Mouse (Mus musculus) embryonic facial prominence, embryonic 10.5 days (tissue): ENCODE results near the gene Mast3. TPM values are rescaled to one million over a fixed set of nuclear protein-coding genes. Genes with fewer than 3 reads are reported as not detected.
"Not testable (repeated sequence)": the region's sequence is repeated elsewhere in the genome, so short reads cannot be mapped to it uniquely, and the experiment has no call there.

Experiments
- DNase-seq: peaks from one replicate; pipeline ENCODE4 v3.0.0-alpha.2; 2017; ENCODE audit warnings: low spot score
- H3K27ac ChIP-seq: fragments of 300-500 bp; sonication (generic); replicated peaks from 2 replicates; pipeline ENCODE4 v1.5.1; 2016; ENCODE audit warnings: mild to moderate bottlenecking
- H3K27me3 ChIP-seq: fragments of 300-500 bp; sonication (generic); replicated peaks from 2 replicates; pipeline ENCODE4 v1.6.1; 2016; ENCODE audit warnings: low read depth, mild to moderate bottlenecking; ENCODE audit not compliant: poor library complexity, severe bottlenecking
- H3K36me3 ChIP-seq: fragments of 300-500 bp; sonication (generic); replicated peaks from 2 replicates; pipeline ENCODE4 v1.6.1; 2016; ENCODE audit warnings: mild to moderate bottlenecking, moderate library complexity
- H3K4me1 ChIP-seq: fragments of 300-500 bp; sonication (generic); 2 replicates; pipeline ENCODE4 v1.6.1; 2016
- H3K4me3 ChIP-seq: fragments of 300-500 bp; sonication (generic); 2 replicates; pipeline ENCODE4 v1.5.1; 2016; ENCODE audit warnings: mild to moderate bottlenecking, moderate library complexity
- H3K9me3 ChIP-seq: fragments of 300-500 bp; sonication (generic); 2 replicates; pipeline ENCODE4 v1.6.1; 2016; ENCODE audit warnings: mild to moderate bottlenecking
- WGBS: fragments of 180-500 bp; shearing (Covaris S2); methylation state at CpG from one replicate; pipeline ENCODE4 v1.1.7; 2016; 5-methylcytosine and 5-hydroxymethylcytosine counted together
- polyA plus RNA-seq: library from polyadenylated mRNA; unstranded; fragments of >200 nt; fragmentation: Nextera tagmentation; extraction: Ambion mirVana; gene quantifications from 2 replicates; pipeline ENCODE4 v1.2.1, GENCODE M21; 2016

Gene Mast3
- polyA plus RNA-seq, 1 experiment from 2014 or later, result 13.9 TPM

DNA sequence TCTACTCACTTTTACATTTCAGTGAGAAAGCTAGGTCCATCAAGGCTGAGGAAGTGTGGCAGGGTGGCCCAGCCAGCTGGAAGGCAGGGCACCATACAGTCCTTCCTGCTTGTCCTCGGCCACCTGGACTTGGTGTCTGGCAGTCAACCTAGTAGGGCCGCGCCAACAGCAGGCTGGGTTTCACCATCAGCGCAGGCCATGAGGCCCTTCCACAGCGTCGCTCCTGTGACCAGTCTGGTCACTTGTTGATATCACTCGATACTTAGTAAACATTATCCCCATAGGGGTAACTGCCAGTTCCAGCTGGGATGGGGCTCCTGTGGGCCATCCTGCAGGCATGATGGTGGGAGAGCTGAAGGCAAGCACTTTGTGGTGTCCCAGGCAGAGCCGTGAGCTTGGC is 26.7 kb upstream of the Mast3 start:
- H3K27me3 ChIP-seq, result no peaks in the 10 kb centered on the region
- peaks cover 3% of the 10 kb centered on the region; the same call in 1 of the 2 replicates for H3K9me3 ChIP-seq
- H3K4me3 ChIP-seq, result no peak overlapping the region
- no peak for DNase-seq
- 88% methylated on average over 8 of the region's 8 CpGs for WGBS
- H3K4me1 ChIP-seq, result peaks cover 31% of the 10 kb centered on the region
- H3K27ac ChIP-seq, result no peak overlapping the region
- H3K36me3 ChIP-seq, result peaks cover 21% of the 10 kb centered on the region

DNA sequence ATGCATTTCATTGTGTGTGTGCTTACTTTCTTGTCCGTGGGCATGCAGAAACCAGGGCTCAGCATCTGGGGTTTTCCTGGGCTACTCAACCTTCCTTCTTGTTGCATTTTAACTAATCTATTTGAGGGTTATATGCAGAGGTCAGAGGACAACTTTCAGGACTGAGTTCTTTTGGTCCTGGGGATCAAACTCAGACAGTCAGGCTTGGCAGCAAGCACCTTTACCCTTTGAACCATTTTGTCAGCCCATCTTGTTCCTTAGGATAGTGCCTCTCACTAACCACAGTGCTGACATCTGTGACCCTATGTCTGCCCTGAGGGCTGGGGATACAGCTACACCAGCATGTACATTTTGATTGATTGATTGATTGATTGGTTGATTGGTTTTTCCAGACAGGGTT is 22.9 kb upstream of the Mast3 start:
- Histone ChIP-seq H3K4me1 (peaks cover 23% of the 10 kb centered on the region), H3K9me3 (peaks cover 3% of the 10 kb centered on the region; the same call in 1 of the 2 replicates), H3K27me3 (peaks cover 1% of the 10 kb centered on the region; the same call in 1 of the 2 replicates), H3K36me3 (no peaks in the 10 kb centered on the region), H3K27ac (no peak overlapping the region), H3K4me3 (no peak overlapping the region)
- WGBS, result 88% methylated on average over 1 of the region's 1 CpGs
- no peak for DNase-seq

DNA sequence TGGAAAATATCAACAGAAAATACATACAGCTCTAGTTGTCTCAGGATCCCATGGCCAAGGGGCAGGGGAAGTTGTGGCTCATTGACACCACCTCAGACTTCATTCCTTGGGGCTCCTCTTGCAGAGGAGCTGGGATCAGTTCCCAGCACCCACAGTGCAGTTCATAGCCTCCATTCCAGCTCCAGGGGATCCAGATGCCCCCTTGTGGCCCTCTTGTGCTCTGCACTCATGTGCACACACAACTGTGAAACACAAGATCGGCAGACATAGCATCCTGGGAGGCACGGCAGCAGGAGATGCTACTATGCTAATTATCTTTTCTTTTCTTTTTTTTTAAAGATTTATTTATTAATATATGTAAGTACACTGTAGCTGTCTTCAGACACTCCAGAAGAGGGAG is 22.2 kb upstream of the Mast3 start:
- peaks cover 4% of the 10 kb centered on the region for H3K27me3 ChIP-seq
- peaks cover 17% of the 10 kb centered on the region for H3K4me1 ChIP-seq
- H3K4me3 ChIP-seq, result no peak overlapping the region
- no peak for DNase-seq
- H3K36me3 ChIP-seq, result no peaks in the 10 kb centered on the region
- 97% methylated on average over 2 of the region's 2 CpGs for WGBS
- peaks cover 3% of the 10 kb centered on the region; the same call in 1 of the 2 replicates for H3K9me3 ChIP-seq
- H3K27ac ChIP-seq, result no peak overlapping the region

DNA sequence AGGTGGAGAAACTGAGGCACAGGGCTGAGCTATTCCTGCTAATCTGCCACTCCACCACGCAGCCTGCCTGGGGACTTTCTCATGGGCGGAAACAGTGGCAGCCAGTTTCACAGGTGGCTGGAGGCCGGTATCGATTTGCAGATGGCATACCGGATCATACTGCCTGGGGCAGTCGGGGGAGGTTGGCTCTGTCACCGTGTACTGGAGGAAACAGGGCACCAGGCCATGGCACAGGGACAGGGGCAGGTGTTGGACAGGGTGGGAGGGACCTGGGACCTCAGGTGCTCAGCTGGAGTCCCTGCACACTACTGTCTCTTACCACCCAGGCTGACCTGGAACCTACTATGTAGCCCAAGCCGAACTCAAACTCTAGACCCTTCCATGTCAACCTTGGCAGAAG is 21.0 kb upstream of the Mast3 start:
- Histone ChIP-seq H3K4me1 (peaks cover 15% of the 10 kb centered on the region), H3K9me3 (peaks cover 3% of the 10 kb centered on the region; the same call in 1 of the 2 replicates), H3K36me3 (no peaks in the 10 kb centered on the region), H3K4me3 (no peak overlapping the region), H3K27ac (no peak overlapping the region), H3K27me3 (peaks cover 14% of the 10 kb centered on the region)
- 83% methylated on average over 8 of the region's 8 CpGs for WGBS
- DNase-seq, result no peak

DNA sequence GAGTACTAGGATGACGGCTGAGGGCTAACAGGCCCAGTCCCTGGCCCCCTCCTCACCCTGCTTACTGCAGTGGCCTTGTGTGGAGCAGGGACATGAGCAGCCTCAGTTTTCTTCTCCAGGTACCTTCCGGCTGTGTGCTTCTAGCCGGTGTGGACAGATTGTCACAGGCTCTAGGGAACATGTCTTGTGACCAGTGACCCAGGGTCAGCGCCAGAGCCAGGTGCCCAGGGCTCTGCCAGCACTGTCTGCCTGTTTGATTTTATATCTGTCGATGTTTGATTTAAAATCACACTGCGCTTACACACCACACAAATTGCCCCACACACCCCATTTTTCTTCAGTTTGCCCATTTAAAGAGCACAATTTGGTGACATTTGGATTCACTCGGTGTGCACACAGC is 18.9 kb upstream of the Mast3 start:
- peaks cover 35% of the 10 kb centered on the region for H3K27me3 ChIP-seq
- 84% methylated on average over 7 of the region's 7 CpGs for WGBS
- DNase-seq, result no peak
- H3K4me1 ChIP-seq, result peaks cover 25% of the 10 kb centered on the region
- peaks cover 14% of the 10 kb centered on the region; the same call in 1 of the 2 replicates for H3K9me3 ChIP-seq
- no peak overlapping the region for H3K27ac ChIP-seq
- no peaks in the 10 kb centered on the region for H3K36me3 ChIP-seq
- H3K4me3 ChIP-seq, result no peak overlapping the region

DNA sequence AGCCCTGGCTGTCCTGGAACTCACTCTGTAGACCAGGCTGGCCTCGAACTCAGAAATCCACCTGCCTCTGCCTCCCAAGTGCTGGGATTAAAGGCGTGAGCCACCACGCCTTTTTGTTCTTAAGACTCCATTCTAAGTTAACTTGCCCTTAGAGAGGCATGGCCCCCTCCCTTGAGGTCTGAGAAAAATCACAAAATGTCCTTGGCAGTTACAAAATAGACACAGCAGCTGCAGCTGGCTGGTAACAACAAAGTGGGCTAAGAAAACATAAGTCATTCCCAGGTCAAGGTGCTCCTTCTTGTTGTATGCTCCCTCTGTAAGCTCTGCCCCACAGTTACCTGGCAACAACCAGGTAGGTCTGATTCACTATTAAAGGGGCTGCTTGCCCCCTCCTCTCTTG is 17.7 kb upstream of the Mast3 start:
- not testable (repeated sequence) for DNase-seq, H3K4me3 ChIP-seq, H3K27ac ChIP-seq, H3K36me3 ChIP-seq
- Histone ChIP-seq H3K27me3 (peaks cover 45% of the 10 kb centered on the region), H3K4me1 (peaks cover 25% of the 10 kb centered on the region), H3K9me3 (peaks cover 19% of the 10 kb centered on the region)
- WGBS, result 85% methylated on average over 3 of the region's 3 CpGs

DNA sequence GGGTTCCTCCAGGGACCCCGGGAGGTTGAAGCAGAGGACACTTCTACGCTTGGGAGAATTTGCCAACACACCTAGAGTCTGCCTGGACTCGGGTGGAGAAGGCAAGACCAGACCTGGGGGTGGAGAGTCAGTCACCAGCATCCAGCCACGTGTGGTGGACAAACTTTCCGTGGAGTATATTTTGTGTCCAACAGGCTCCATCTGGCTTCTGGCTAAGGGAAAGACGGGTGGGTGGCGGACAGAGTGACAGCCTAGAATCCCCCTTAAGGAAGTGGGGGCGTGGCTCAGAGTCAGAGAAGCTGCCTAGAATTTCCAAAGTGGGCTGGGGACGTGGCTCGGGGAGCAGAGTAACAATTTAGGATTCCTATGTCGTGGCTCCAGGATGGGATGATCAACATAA is 17.1 kb upstream of the Mast3 start:
- DNase-seq, result no peak
- Histone ChIP-seq H3K4me1 (peaks cover 28% of the 10 kb centered on the region), H3K27me3 (peaks cover 51% of the 10 kb centered on the region), H3K4me3 (no peak overlapping the region), H3K36me3 (no peaks in the 10 kb centered on the region), H3K9me3 (peaks cover 18% of the 10 kb centered on the region), H3K27ac (peak overlapping the region; percentile 44)
- WGBS, result 48% methylated on average over 11 of the region's 11 CpGs

DNA sequence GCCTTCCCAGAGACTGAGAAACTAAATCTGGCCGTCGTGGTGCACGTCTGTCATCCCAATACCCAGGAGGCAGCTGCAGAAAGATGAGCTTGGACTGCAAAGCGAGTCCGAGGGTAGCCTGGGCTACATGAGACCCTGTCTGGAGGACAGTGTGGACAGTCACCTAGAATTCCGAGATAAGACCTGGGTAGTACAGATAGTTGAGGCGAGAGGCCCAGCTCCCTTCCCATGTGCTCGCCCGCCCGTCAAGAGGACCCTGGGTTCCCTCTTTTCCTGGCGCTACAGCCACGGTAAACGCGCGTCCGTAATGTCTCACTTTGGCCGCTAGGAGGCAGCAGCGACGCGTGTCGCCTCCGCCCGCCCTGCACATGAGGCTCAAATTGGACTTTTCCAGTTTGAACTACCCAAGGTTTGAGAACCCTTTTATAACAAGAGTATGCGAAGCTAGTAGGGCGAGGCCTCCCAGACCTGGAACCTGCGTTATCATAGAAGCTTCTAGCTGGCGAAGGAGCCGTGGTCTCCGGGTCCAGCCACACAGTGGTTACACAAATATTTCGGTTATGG is 16.6 kb upstream of the Mast3 start:
- WGBS, result 14% methylated on average over 30 of the region's 30 CpGs
- Histone ChIP-seq H3K4me3 (no peak overlapping the region), H3K27me3 (peaks cover 56% of the 10 kb centered on the region)

DNA sequence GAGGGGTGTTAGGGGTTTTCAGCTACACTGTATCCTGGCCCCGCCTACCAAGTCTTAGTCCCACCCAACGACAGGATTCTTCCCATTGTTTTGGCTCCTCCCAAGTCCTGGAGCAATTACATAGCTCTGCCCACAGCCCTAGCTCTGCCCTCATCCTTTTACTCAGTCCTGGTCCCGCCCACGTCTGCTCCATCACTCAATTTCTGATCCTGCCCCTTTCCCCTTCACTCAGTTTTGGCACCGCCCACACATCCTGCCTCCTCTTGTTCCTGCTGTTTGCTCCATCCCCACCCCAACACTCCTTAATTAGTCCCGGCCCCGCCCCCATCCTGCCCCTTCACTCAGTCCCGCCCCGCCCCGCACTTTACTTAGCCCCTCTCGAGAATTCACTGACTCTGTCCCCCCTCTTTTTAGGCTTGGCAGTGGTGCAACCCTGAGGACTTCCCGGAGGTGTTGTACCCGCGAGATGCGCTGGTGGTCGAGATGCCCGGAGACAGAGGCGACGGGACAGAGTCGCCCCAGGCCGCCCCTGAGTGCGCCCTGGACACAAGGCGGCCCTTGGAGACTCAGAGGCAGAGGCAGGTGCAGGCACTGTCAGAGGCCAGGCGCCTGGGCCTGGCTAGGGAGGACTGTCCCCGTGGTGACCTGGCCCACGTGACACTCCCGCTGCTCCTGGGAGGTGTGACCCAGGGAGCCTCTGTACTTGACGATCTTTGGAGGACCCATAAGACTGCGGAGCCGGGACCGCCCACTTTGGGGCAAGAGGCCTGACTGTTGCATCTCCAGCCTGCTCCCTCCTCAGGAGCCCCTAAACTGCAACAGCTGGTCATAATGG is 15.5 kb upstream of the Mast3 start:
- Histone ChIP-seq H3K27me3 (peaks cover 68% of the 10 kb centered on the region), H3K27ac (peak overlapping the region; percentile 15; the same call in 1 of the 2 replicates)

More for the DNA sequence above, 16.6 kb upstream of the Mast3 start:
- H3K27ac ChIP-seq, result peak overlapping the region; percentile 44
- DNase-seq, result peak; percentile 83
- peaks cover 16% of the 10 kb centered on the region for H3K9me3 ChIP-seq
- H3K4me1 ChIP-seq, result peaks cover 33% of the 10 kb centered on the region
- H3K36me3 ChIP-seq, result no peaks in the 10 kb centered on the region

DNA sequence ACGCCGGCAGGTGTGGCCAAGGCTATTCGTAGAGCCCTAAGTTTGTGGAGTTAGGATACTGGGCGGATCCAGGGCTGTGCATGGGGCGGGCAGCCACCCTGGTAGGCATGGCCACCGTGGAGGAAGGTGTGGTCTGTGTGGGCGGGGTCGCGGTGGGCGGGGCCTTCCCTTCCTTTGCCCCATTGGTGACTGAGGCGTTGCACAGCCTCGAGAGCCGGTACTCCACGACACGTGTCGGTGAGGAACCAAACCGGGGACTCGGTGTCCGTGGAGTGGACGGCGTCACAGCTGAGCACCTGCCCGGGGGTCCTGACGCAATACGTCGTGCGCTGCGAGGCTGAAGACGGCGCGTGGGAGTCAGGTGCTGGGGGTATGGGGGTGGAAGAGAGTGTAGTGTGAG is 11.8 kb upstream of the Mast3 start:
- peak overlapping the region; percentile 36 for H3K4me3 ChIP-seq
- H3K27me3 ChIP-seq, result peaks cover 88% of the 10 kb centered on the region
- peaks cover 16% of the 10 kb centered on the region for H3K9me3 ChIP-seq
- H3K27ac ChIP-seq, result no peak overlapping the region
- WGBS, result 6% methylated on average over 30 of the region's 30 CpGs
- peaks cover 27% of the 10 kb centered on the region for H3K4me1 ChIP-seq
- DNase-seq, result peak; percentile 64
- no peaks in the 10 kb centered on the region for H3K36me3 ChIP-seq

More for the DNA sequence above, 15.5 kb upstream of the Mast3 start:
- Histone ChIP-seq H3K4me1 (peaks cover 34% of the 10 kb centered on the region), H3K36me3 (no peaks in the 10 kb centered on the region), H3K4me3 (peak overlapping the region; percentile 43), H3K9me3 (peaks cover 16% of the 10 kb centered on the region)
- peak; percentile 81 for DNase-seq
- WGBS, result 3% methylated on average over 31 of the region's 31 CpGs

DNA sequence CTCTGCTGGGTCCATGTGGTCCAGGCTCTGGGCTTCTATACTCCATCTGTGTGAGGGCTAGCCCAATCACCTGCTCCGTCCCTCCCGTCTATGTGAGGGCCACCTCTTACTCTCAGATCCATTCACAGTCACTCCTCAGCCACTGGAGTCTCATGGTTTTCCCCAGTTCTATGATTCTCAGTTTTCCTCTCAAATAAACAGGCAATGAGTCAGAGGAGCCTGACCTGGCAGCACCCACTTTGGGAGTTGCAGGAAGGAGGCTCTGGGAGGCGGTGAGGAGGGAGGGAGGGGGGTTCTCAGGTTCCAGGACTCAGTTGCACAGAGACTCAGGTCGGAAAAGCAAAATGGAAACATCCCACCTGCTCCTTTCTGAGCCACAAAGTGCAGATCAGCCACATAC is 8.0 kb upstream of the Mast3 start:
- H3K27me3 ChIP-seq, result peaks cover 78% of the 10 kb centered on the region
- 56% methylated on average over 4 of the region's 4 CpGs for WGBS
- DNase-seq, result no peak

DNA sequence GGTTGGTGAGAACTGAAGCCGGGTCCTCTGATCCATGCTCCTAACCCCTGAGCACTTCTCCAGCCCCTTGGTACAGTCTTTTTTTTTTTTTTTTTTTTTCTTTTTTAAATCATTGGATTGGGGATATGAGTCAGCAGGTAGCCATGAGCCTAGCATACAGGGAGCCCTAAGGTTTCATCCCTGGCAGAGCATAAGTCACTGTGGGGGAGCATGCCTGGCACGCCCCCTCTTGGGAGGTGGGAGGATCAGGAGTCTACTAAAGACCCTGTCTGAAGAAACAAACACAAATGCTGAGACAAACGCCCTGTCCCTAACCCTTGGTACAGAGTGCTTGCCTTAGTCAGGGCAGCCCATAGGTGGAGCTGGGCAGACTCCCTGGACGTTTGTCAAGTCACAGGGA is 7.2 kb upstream of the Mast3 start:
- Histone ChIP-seq H3K27me3 (peaks cover 75% of the 10 kb centered on the region), H3K4me3 (no peak overlapping the region), H3K36me3 (no peaks in the 10 kb centered on the region), H3K4me1 (peaks cover 25% of the 10 kb centered on the region), H3K27ac (no peak overlapping the region), H3K9me3 (no peaks in the 10 kb centered on the region)
- no peak for DNase-seq
- 47% methylated on average over 4 of the region's 4 CpGs for WGBS

More for the DNA sequence above, 8.0 kb upstream of the Mast3 start:
- Histone ChIP-seq H3K9me3 (no peaks in the 10 kb centered on the region), H3K27ac (no peak overlapping the region), H3K4me3 (no peak overlapping the region), H3K36me3 (no peaks in the 10 kb centered on the region), H3K4me1 (peaks cover 27% of the 10 kb centered on the region)
